Mouse (Mus musculus) heart, adult 2 months (tissue): Measurements from ENCODE around the gene Apol9b.
"Not testable (repeated sequence)": the region's sequence is repeated elsewhere in the genome, so short reads cannot be mapped to it uniquely, and the experiment has no call there.

Experiments used
- CTCF ChIP-seq: fragments of 200-600 bp; IDR thresholded peaks from 2 replicates; pipeline ENCODE4 v1.8.1; 2022; ENCODE audit warnings: antibody characterized with exemption, mild to moderate bottlenecking, moderate library complexity
- EP300 ChIP-seq: fragments of 200-500 bp; IDR thresholded peaks from 2 replicates; pipeline ENCODE4 v1.6.1; 2011; ENCODE audit warnings: low read depth, low read length, control low read depth; ENCODE audit not compliant: insufficient read depth
- POLR2A ChIP-seq: fragments of 200-500 bp; IDR thresholded peaks from 2 replicates; pipeline ENCODE4 v1.6.1; 2011; ENCODE audit warnings: mild to moderate bottlenecking, low read depth, low read length, control low read depth; ENCODE audit not compliant: insufficient read depth

GRCm38 (mm10) chr15:77694687-77695295 lies 34.0 kb upstream of the Apol9b start:
- TF ChIP-seq POLR2A, EP300: not testable (repeated sequence)
- TF ChIP-seq CTCF = peak; percentile 58
